In the genomic region with DNA sequence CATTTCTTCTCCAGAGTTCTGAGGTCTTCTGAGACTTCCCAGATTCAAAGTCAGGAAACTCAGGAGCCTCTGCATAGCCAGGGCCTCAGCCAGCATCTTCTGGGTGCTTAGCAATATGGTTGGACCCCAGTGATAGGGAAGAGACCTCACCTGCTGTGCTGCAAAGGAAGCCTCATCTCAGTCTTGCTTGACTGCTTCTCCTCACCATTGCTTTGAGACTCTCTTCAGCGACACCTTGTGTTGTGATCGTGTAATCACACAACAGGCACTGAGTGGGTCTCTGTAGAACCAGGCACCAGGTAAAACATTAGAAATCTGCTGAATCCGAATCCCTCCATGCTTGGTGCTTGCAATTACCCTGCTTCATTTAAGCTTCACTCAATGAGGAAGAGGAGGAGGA, we compare ENCODE assay signal across 9 mouse cellular contexts.
DNase-seq lines count a peak whose midpoint lies in the region; ATAC-seq and TF ChIP-seq lines count a peak whose summit lies in the region.
"Had no signal": no experiment of that assay in that cellular context is flagged by ENCODE, and none has a peak within 500 bp of the region (broad histone marks: within the 10 kb centered on the region; RNA-seq: fewer than 3 reads in every experiment).

No protein-coding gene starts in this region.

- no peak for ATAC-seq in kidney, postnatal 0 days (replicated peaks; ENCODE audit: low FRiP score, low read depth)

- 21% methylated on average over 3 of the region's 3 CpGs for WGBS in kidney, postnatal 0 days
- WGBS in forebrain, embryonic 10.5 days: 19% methylated on average over 3 of the region's 3 CpGs

- peak; percentile 60 for TF ChIP-seq CTCF in left cerebral cortex, adult 2 months (IDR thresholded peaks at IDR 0.05)
- peak; percentile 75 for TF ChIP-seq CTCF in kidney, postnatal 0 days (IDR thresholded peaks at IDR 0.05; ENCODE audit: low read depth)

- peak; percentile 37 to 50 for DNase-seq in left cerebral cortex, adult 2 months (ENCODE audit: extremely low spot score in 1 of 2, low spot score in 2 of 2)
- no peak for DNase-seq in left cerebral cortex, adult 8-10 months (ENCODE audit: low spot score in 2 of 2)
- DNase-seq in ES-CJ7 (ENCODE audit: low read depth, low spot score): peak; percentile 63
- DNase-seq in brain, adult 2 months (ENCODE audit: low read depth, low spot score): peak; percentile 47
- peak; percentile 57 for DNase-seq in kidney, postnatal 0 days (ENCODE audit: low spot score)
- DNase-seq in cerebellum, postnatal 36 days: no peak
- no peak for DNase-seq in forebrain, embryonic 10.5 days (ENCODE audit: extremely low spot score, low spot score)

- H3K36me3 ChIP-seq in kidney, postnatal 0 days (ENCODE audit: insufficient read depth, low read length): no peaks in the 10 kb centered on the region
- H3K36me3 ChIP-seq in forebrain, embryonic 10.5 days (replicated peaks): no peaks in the 10 kb centered on the region

- no peaks in the 10 kb centered on the region for H3K9me3 ChIP-seq in kidney, postnatal 0 days (replicated peaks; ENCODE audit: low read length)
- no peaks in the 10 kb centered on the region for H3K9me3 ChIP-seq in forebrain, embryonic 10.5 days
- H3K9me3 ChIP-seq: megakaryocyte, embryonic 14.5 days had no signal

- no peak overlapping the region for H3K27ac ChIP-seq in left cerebral cortex, adult 2 months
- H3K27ac ChIP-seq in kidney, postnatal 0 days: no peak overlapping the region
- H3K27ac ChIP-seq in forebrain, embryonic 10.5 days: no peak overlapping the region

- H3K4me3 ChIP-seq in left cerebral cortex, adult 2 months: no peak overlapping the region
- no peak overlapping the region for H3K4me3 ChIP-seq in kidney, postnatal 0 days (replicated peaks; ENCODE audit: low read depth, low read length)
- no peak overlapping the region for H3K4me3 ChIP-seq in forebrain, embryonic 10.5 days
- H3K4me3 ChIP-seq: erythroblast, embryonic 14.5 days; megakaryocyte, embryonic 14.5 days had no signal

- no peak overlapping the region for H3K9ac ChIP-seq in kidney, postnatal 0 days (ENCODE audit: low read depth, low read length)

- no peak overlapping the region for H3K4me2 ChIP-seq in kidney, postnatal 0 days (ENCODE audit: low read length)

- intact Hi-C loops in left cerebral cortex, adult 2 months (cut with DNase I): loop anchor here (2.0 kb wide), 3 partner anchors 232 to 336 kb away; no protein-coding TSS in a partner anchor

- H3K27me3 ChIP-seq in kidney, postnatal 0 days (ENCODE audit: insufficient read depth, low read length): no peaks in the 10 kb centered on the region
- no peaks in the 10 kb centered on the region for H3K27me3 ChIP-seq in forebrain, embryonic 10.5 days (ENCODE audit: poor library complexity, severe bottlenecking)

- H3K4me1 ChIP-seq in kidney, postnatal 0 days (replicated peaks; ENCODE audit: insufficient read depth, low read length): no peaks in the 10 kb centered on the region
- no peaks in the 10 kb centered on the region for H3K4me1 ChIP-seq in forebrain, embryonic 10.5 days

Comparison
In these comparisons a context has a peak if more than half of its experiments do, and no peak if none do; other contexts are left out.
1. DNase-seq: peak in left cerebral cortex, adult 2 months (2 of 2), ES-CJ7 (single experiment), brain, adult 2 months (single experiment) and kidney, postnatal 0 days (single experiment); none in left cerebral cortex, adult 8-10 months (0 of 2), cerebellum, postnatal 36 days (0 of 2) and forebrain, embryonic 10.5 days (single experiment).